Mouse (Mus musculus): ENCODE results near the gene Xxylt1. TPM values are rescaled to one million over a fixed set of nuclear protein-coding genes. Genes with fewer than 3 reads are reported as not detected.

The Xxylt1 gene
- total RNA-seq, 2 experiments from 2014 or later, result 20.0 to 21.6 TPM

DNA sequence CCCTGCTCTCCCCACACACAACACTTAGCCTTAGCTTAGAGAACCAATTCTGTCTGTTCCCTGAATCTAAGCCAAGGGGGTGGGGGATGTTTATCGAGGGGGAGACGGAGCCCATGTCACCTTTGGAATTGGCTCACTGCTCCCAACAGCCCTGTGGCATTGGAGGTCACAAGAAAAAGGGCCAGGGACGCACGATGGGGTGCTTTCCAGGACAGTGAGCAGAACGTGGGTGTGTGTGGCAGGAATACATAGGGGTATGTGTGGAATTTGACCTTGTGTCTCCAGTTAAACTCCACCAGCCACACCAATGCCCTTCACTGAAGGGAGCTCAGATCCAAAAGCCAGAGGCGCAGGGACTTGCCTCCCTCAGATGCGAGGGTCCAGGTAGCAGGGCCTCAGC is 116.3 kb downstream of the Xxylt1 start:
- no peak for DNase-seq (ENCODE audit: extremely low spot score in 1 of 2, low spot score in 1 of 2)

DNA sequence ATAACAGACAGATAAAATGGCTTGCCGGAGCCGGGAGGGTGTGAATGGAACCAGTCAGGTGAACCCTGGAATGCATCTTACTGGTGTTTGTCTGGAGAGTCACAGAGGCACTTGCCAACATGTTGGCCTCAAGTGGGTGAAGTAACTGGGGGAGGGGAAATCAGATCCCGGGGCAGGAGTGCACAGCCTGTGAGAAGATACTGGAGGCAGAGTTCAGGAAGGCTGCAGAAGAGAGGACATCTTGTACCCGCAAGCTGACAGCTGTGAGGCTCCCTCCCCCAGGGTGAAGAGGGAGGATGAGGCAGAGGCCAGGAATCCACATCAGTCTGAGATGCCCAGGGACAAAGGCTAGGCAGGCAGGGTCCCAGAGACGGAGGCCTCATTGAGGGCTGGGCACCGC is 116.8 kb downstream of the Xxylt1 start:
- DNase-seq (ENCODE audit: extremely low spot score in 1 of 2, low spot score in 1 of 2), result no peak

DNA sequence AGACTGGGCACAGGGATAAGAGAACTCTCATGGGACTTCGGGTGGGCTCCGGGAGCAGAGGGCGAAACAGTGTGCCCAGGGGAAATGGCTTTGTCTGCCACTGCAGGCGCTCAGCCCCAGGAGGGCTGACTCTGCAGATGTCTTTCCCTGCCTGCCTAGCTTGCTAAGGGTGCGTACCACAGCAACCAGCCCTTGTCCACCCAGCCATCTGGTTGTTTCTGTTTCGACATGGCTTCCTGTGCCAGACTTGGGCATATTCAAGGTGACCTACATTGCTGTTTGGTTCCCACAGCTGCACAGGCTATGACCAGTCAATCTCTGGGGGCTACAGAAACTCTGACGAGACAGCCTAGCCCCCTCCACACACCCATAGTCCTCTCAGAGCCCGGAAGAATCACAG is 118.7 kb downstream of the Xxylt1 start:
- DNase-seq (ENCODE audit: extremely low spot score in 1 of 2, low spot score in 1 of 2), result no peak

- no peak for DNase-seq (ENCODE audit: extremely low spot score in 1 of 2, low spot score in 1 of 2)
Measured at GRCm38 (mm10) chr16:30961176-30961575, 120.1 kb downstream of the Xxylt1 start.

DNA sequence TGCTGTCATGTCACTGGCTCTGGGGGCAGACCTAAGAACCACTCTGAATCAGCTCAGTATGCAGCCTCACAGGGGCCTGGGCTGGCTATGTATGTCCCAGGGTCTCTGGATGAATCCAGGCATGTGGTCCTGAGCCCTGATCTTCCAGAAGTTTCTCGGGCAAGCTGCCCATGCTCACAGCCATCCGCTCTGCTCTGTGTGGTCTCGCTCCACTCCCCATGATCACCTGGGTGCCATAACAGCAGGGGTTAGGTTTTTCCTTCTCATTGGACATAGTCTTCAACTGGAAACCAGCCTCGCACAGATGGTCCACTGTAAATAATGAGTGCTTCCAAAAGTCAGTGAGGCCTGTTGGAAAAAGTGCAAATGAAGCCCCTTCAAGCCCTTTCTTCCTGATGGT is 121.0 kb downstream of the Xxylt1 start:
- DNase-seq (ENCODE audit: extremely low spot score in 1 of 2, low spot score in 1 of 2), result no peak

DNA sequence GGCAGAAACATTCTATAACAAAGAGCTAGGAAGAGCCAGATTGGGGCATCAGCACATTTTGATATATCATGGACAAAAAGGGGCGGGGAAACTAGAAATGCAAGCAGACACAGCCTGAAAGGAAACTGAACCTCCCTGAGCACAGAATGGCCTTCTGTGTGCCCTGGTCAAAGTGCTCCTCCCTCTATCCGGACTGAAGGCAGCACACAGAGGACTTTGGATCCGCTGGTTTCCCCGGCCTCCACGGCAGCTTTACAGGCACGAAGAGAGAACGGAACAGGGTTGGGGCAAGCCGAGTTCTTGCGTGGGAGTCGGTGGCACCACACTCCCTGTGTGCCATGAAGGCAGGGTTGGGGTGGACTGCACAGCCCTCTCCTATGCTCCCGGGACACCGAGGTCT is 121.5 kb downstream of the Xxylt1 start:
- DNase-seq (ENCODE audit: extremely low spot score in 1 of 2, low spot score in 1 of 2), result no peak

- DNase-seq (ENCODE audit: extremely low spot score in 1 of 2, low spot score in 1 of 2), result no peak
Measured at GRCm38 (mm10) chr16:30956141-30956540, 125.1 kb downstream of the Xxylt1 start.

- no peak for DNase-seq (ENCODE audit: extremely low spot score in 1 of 2, low spot score in 1 of 2)
Measured at GRCm38 (mm10) chr16:30948636-30949035, 132.6 kb downstream of the Xxylt1 start.

GRCm38 (mm10) chr16:30948216-30948615 is 133.0 kb downstream of the Xxylt1 start:
- DNase-seq (ENCODE audit: extremely low spot score in 1 of 2, low spot score in 1 of 2), result no peak

DNA sequence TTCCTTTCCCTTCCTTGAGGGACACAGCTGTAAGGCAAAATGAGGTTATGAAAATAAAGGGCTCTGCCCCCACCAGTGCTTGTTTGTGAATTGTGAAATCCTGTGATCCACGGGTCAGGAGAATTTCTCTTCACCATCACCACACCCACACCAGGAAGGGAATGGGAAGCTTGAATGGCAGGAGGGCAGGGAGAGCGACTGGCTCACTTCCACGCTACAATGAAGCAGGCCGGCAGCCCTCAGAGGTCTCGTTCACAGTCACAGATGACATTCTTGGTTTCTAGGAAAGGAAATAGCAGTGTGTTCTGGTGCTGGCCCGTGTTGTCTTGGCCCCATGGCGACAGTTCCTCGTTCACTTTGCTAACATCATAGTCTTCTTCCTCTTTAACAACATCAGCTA is 136.3 kb downstream of the Xxylt1 start:
- DNase-seq (ENCODE audit: extremely low spot score in 1 of 2, low spot score in 1 of 2), result no peak

DNA sequence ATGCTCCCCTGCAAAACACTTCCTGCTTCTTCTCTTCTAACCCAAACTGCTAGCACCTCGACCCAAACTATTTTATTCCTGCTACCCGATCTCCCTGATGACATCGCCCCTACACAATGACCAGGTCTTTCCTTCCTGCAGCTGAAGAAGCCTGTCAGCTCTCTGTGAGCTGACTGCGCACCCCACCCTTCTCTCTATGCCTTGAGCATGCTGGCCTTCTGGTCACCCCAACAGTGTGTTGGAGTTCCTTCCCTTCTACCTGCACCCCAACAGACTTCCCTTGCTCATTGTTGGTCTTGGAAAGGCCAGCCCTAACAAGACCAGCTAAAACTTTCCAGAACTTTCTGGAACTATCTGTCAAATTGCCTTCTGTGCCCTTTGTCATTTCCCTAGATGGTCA is 137.3 kb downstream of the Xxylt1 start:
- no peak for DNase-seq (ENCODE audit: extremely low spot score in 1 of 2, low spot score in 1 of 2)

GRCm38 (mm10) chr16:30940699-30941098 is 140.5 kb downstream of the Xxylt1 start:
- DNase-seq (ENCODE audit: extremely low spot score in 1 of 2, low spot score in 1 of 2), result no peak

DNA sequence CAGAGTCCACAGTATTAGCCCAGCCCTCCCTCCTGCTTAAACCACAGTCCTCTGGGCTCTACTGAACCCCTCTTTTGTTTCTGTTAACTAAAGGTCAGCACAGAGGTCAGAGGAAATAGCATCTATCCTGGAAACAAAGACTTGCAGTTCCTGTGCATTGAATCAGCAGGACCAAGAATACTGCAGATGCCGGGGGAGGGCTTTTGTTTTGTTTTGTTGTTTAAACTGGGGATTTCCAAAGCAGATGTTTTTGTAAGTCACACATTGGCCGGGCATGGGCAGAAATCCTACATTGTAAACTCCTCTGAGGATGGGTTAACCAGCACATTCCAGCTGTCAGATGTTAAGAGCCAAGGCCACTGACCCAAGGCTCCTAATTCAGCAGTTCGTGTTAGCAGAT is 141.3 kb downstream of the Xxylt1 start:
- no peak for DNase-seq (ENCODE audit: extremely low spot score in 1 of 2, low spot score in 1 of 2)

DNA sequence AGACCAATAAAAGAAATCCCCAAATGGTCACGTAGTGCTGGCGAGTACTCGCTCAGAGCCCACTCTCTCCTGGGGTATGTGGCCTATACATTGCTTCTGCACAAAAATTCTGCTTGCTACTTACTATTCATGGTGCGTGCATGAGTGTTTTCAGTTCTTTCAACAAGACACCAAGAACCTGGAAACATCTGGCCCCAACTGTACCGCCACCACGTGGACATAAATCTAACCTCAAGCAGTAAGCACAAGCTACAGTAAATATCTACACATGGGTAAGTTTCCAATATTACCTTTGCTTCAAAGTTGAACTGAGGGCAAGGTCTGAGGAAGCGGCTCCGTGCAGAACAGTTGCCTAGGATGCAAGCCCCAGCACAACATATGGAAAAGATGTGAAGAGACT is 142.0 kb downstream of the Xxylt1 start:
- no peak for DNase-seq (ENCODE audit: extremely low spot score in 1 of 2, low spot score in 1 of 2)

DNA sequence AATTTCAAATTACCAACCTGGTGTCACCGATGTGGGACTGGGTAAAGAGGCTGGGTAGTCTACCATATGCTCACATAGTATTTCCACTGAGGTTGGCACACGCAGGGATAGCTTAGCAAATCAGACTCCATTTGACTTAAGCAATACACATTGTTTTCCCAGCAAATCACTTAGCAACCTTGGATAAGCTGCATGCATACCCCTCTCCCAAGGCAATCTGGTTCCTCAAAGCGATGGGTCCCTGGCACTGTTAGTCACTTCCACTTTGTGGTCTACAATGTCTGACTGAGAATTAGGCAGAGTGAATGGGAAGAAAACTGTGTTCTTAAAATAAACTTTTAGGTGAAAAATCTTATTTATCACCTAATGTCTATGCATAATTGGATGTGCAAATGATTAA is 142.6 kb downstream of the Xxylt1 start:
- no peak for DNase-seq (ENCODE audit: extremely low spot score in 1 of 2, low spot score in 1 of 2)

- DNase-seq (ENCODE audit: extremely low spot score in 1 of 2, low spot score in 1 of 2), result no peak
Measured at GRCm38 (mm10) chr16:30937665-30938064, 143.6 kb downstream of the Xxylt1 start.

GRCm38 (mm10) chr16:30936471-30936870 is 144.8 kb downstream of the Xxylt1 start:
- no peak for DNase-seq (ENCODE audit: extremely low spot score in 1 of 2, low spot score in 1 of 2)

- no peak for DNase-seq (ENCODE audit: extremely low spot score in 1 of 2, low spot score in 1 of 2)
Measured at GRCm38 (mm10) chr16:30936012-30936461, 145.2 kb downstream of the Xxylt1 start.

DNA sequence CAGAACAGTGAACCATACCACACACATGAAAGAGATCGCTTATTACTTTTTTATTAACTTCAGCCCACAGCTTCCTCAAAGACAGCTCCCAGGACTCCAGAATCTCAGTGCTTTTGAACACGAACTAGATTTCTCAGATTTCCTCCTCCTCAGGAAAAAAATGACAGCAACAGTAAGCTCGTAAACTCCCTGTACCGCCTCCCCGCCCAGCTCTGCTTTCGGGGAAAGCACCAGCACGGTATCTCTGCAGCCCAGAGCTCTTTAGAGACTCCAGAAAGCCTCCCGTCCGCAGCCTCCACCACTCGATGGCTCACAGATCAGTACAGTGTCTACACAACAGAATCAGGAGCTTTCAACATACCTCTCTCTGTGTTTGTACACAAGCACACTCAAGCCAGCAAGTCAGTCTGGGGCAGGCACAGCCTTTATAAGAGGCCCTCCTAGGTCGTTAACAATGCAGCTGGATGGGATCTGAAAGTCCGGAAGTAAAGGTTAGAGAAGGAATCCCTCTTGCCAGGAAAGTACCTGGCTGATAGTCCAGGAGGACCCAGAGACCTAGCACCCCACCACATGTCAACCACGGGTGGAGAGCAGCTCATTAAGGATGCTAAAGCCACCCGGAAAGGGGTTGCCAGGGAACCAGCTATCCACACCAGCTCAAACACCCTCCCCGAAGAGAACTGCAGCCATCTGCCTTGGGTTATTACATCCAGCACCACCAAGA is 146.1 kb downstream of the Xxylt1 start:
- DNase-seq (ENCODE audit: extremely low spot score in 1 of 2, low spot score in 1 of 2), result no peak

DNA sequence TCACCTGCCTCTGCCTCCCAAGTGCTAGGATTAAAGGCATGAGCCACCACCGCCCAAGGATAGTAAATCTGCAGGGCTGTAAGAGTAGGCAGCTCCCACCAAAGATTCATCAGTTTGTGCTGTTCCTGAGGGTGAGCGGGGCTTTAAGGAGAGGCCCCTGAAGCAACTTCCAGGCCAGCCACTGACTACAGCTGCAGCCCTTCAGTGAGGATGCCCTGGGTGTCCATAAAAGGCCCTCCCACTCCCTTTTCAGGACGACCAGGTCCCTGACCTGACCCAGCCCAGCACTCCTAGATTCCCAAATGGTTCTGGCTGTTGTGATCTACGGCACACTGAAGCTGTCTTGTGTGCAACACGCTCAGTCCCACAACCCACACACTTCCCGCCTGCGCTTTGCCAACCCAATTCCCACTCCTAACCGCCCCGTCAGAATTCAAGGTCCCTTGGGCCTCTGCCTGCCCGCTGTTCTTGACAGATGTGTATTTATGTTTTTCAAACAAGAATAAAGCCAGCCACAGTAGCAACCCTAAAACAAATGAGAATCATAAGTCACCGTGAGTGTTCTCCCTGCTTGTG is 146.9 kb downstream of the Xxylt1 start:
- no peak for DNase-seq (ENCODE audit: extremely low spot score in 1 of 2, low spot score in 1 of 2)

DNA sequence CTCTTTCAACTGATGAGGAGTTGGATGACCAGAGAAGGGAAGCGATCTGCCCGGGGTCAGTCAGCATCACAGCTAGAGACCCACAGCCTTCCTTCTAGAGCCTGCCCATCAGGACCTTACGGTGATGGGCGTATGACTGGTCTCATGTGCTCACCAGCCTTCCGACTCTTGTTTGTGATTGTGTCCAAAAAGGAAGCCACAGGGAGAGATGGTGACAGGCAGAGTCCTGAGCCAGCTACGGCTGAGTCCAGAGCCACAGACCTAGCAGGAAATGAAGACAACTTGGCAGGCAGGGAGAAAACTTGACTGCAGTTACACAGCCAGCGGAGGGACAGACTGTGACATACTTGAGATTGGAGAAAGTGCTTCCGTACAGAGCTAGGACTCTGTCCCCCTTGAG is 147.9 kb downstream of the Xxylt1 start:
- no peak for DNase-seq (ENCODE audit: extremely low spot score in 1 of 2, low spot score in 1 of 2)

DNA sequence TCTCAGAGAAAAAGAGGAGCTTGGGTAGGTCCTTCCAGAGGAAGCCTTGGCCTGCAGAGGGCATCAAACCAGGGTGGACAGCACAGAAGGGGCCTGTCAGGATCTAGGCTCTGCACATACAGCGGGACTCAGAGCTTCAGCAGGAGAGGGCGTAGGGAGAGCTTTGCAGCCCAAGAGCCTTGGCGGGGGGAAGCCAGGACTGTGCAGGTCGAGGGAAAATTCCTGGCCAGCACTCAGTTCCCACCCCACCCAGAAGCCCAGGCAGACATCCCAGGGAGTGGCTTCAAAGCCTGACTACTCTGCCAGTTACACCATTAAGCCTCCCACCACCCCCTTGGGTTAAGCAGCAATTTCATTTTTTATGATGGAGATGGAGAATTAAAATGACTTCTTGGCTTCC is 148.4 kb downstream of the Xxylt1 start:
- no peak for DNase-seq (ENCODE audit: extremely low spot score in 1 of 2, low spot score in 1 of 2)

All from layer of hippocampus, postnatal 25 days (tissue).